Mouse (Mus musculus) spleen, adult 2 months (tissue): Measurements from ENCODE around the gene Fzd4.

Experiments
- CTCF ChIP-seq: fragments of 200-500 bp; IDR thresholded peaks from 2 replicates; pipeline ENCODE4 v1.5.1; 2011; ENCODE audit warnings: mild to moderate bottlenecking, inconsistent platforms; ENCODE audit not compliant: insufficient read depth, insufficient read length, insufficient replicate concordance; ENCODE audit errors: extremely low read depth
- POLR2A ChIP-seq: fragments of 200-500 bp; IDR thresholded peaks from 2 replicates; pipeline ENCODE4 v1.6.1; 2011; ENCODE audit warnings: low read depth, low read length, inconsistent platforms

GRCm38 (mm10) chr7:89459691-89460090 lies 55.5 kb downstream of the Fzd4 start:
- no peak for TF ChIP-seq CTCF
- no peak for TF ChIP-seq POLR2A
